Mouse (Mus musculus): Measurements from ENCODE around the gene Fam50b. TPM values are rescaled to one million over a fixed set of nuclear protein-coding genes. Genes with fewer than 3 reads are reported as not detected.

The Fam50b gene
- polyA plus RNA-seq, 1 experiment, result not detected

GRCm38 (mm10) chr13:34733780-34734179 is 870 bp upstream of the Fam50b start:
- no peak for DNase-seq (ENCODE audit: low read depth, low spot score)
- WGBS, result 28% methylated on average over 1 of the region's 1 CpGs

GRCm38 (mm10) chr13:34737968-34738698 is 3.5 kb downstream of the Fam50b start:
- 60% methylated on average over 7 of the region's 7 CpGs for WGBS
- no peak for DNase-seq (ENCODE audit: low read depth, low spot score)

DNA sequence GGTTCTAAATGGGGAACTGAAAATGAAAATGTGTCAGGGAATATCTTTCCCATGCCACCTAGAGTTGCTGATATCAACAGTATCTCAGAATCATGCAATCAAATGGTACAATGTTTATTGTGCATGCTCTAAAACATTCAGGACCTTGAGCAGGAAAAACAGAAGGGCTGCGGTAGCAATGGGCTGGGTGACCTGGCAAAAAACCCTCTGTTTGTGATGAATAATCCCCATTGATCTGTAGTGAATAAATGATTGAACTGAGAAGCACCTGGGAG is 4.0 kb downstream of the Fam50b start:
- whole genome bisulfite sequencing, result 22% methylated on average over 1 of the region's 1 CpGs

DNA sequence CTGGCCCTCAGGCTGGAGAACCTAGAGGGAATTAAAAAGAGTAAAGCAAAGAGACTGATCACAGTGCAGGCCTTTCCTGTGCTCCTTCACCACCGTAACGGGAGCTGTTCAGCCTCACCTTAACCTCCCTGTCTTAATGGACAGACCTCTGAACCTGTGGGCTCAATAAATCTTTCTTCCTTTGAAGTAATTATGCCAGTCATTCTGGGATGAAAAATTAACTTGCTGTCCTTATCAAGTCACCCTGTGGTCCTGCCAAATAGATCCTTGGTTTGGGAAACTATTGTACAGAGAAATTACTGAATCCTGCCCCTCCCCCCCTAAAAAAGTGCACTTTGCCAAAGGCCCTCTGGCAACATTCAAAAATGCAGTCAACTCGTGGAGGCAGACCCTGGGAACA is 4.4 kb downstream of the Fam50b start:
- 29% methylated on average over 3 of the region's 3 CpGs for WGBS
- no peak for DNase-seq (ENCODE audit: low read depth, low spot score)

More for the DNA sequence above, 4.0 kb downstream of the Fam50b start:
- no peak for DNase-seq (ENCODE audit: low read depth, low spot score)

DNA sequence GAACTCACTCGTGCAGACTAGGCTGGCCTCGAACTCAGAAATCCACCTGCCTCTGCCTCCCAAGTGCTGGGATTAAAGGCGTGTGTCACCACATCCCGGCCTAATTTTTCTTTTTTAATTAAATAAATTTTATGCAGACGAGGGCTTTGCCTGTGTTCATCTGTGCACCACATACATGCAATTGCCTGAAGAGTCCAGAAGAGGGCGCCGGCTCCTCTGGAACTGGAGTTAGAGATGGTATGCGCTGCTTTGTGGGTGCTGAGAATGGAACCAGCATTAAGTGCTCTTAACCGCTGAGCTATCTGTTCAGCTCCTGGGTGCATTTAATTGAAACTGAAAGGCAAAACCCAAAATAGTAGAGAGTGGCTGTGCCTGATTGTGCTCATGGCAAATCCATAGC is 6.6 kb downstream of the Fam50b start:
- WGBS, result 90% methylated on average over 9 of the region's 9 CpGs
- DNase-seq (ENCODE audit: low read depth, low spot score), result no peak

DNA sequence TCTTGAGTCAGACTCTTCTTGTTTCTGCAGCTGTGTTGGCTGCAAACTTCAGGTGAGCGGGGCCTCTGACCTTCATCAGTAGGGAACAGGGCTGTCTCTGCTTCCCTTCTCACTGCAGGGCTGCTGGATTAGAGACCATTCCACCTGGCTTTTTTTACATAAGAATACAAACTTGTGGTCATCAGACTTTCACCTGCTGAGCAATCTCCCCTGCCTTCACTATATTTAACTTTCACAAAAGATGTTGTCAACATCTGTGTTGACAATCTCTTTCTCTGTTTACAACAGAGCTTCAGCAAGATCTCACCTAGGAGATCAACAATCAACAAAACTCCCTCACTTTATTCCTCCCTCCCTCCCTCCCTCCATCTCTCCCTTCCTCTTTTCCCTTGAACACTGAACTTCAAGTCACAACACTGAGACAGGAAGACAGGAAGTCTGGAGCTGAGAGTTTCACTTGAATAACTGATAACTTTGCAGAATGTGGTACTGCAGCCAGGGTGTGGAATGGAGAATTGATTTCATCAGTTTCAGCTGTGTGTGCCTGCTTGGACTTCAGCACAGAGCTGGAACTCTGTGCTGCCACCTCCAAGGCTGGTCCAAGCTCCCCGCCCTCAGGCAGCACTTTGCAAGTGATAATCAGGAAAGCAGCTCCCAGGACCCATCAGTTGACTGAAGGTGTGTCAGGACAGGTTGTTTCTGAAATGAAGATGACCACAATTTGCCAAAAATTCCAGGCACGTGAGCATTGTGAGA is 7.3 kb downstream of the Fam50b start:
- 57% methylated on average over 3 of the region's 3 CpGs for WGBS
- no peak for DNase-seq (ENCODE audit: low read depth, low spot score)

DNA sequence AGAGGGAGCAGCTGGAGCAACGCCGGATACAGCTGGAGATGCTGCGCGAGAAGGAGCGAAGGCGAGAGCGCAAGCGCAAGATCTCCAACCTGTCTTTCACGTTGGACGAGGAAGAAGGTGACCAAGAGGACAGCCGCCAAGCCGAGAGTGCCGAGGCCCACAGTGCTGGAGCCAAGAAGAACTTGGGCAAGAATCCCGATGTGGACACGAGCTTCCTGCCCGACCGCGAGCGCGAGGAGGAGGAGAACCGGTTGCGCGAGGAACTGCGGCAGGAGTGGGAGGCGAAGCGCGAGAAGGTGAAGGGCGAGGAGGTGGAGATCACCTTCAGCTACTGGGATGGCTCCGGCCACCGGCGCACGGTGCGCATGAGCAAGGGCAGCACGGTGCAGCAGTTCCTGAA is 12.2 kb downstream of the Fam50b start:
- 88% methylated on average over 34 of the region's 34 CpGs for WGBS

DNA sequence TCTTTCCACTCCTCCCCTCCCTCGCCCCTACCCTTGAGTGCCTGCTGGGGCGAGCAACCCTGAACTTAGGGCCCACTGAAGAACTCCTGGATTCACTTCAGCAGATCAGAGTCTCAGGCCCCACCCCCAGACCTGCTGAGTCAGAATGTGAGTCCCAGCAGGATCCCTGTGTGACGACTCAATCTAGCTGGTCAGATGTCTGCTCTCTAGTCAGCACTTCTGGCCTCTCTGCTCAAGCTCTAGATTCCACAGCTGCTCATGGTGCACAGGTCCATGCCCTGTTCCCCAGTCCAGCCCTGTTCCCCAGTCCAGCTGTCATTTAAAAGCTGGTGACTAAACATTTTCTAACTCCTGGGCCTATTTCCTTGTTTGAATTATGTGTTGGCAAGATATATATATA is 13.9 kb downstream of the Fam50b start:
- WGBS, result 57% methylated on average over 3 of the region's 3 CpGs
- DNase-seq (ENCODE audit: low read depth, low spot score), result no peak

More for the DNA sequence above, 12.2 kb downstream of the Fam50b start:
- no peak for DNase-seq (ENCODE audit: low read depth, low spot score)

DNA sequence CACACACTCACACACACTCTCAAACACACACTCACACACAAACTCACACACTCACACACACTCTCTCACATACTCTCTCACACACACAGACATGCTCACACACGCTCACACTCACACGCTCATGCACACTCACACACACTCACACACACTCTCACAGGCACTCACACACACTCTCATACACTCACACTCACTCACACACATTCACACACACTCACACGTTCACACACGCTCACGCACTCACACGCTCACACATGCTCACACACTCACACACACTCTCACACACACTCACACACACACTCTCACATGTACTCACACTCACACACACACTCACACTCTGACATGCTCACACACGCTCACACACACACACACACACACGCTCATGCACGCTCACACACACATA is 24.6 kb downstream of the Fam50b start:
- 94% methylated on average over 9 of the region's 9 CpGs for WGBS
- DNase-seq (ENCODE audit: low read depth, low spot score), result no peak

GRCm38 (mm10) chr13:34760518-34761287 is 26.1 kb downstream of the Fam50b start:
- DNase-seq (ENCODE audit: low read depth, low spot score), result no peak
- 28% methylated on average over 7 of the region's 7 CpGs for WGBS

GRCm38 (mm10) chr13:34762136-34762535 is 27.5 kb downstream of the Fam50b start:
- no peak for DNase-seq (ENCODE audit: low read depth, low spot score)
- WGBS, result 36% methylated on average over 5 of the region's 5 CpGs

DNA sequence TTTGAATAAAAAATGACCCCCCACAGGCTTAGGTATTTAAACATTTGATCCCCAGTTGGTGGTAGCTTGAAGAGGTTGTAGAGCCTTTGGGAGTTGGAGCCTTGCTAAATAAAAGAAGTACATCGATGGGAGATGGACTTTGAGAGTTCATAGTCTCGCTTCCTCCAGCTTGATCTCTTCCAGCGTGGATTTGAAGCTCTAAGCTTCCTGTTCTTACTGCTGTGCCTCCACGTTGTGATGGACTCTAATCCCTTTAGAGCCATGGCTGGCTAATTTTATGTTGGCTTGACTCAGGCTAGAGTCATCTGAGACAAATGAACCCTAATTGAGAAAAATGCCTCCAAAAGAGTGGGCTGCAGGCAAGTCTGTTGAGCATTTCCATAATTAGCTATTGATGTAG is 28.2 kb downstream of the Fam50b start:
- WGBS, result 52% methylated on average over 4 of the region's 4 CpGs
- no peak for DNase-seq (ENCODE audit: low read depth, low spot score)

- DNase-seq (ENCODE audit: low read depth, low spot score), result no peak
- 47% methylated on average over 5 of the region's 5 CpGs for WGBS
Measured at GRCm38 (mm10) chr13:34765269-34765668, 30.6 kb downstream of the Fam50b start.

DNA sequence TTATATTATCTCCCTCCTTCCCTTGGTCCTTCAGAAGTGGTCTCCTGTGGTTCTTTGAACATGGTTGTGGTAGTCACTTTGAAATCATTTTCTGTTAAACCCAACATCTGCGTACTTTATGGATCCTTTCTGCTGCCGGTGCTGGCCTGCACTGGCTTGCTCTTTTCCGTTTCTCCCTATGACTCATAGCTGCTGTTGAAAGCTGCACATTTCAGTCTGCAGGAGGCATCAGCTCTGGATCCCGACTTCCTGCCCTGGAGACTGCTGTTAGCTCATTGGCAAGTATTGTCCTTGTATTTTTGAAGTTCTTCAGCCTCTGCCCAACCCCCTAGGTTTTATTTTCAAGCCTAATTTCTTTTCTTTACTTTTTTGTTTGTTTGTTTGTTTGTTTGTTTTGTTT is 31.9 kb downstream of the Fam50b start:
- DNase-seq (ENCODE audit: low read depth, low spot score), result no peak
- 55% methylated on average over 4 of the region's 4 CpGs for WGBS

DNA sequence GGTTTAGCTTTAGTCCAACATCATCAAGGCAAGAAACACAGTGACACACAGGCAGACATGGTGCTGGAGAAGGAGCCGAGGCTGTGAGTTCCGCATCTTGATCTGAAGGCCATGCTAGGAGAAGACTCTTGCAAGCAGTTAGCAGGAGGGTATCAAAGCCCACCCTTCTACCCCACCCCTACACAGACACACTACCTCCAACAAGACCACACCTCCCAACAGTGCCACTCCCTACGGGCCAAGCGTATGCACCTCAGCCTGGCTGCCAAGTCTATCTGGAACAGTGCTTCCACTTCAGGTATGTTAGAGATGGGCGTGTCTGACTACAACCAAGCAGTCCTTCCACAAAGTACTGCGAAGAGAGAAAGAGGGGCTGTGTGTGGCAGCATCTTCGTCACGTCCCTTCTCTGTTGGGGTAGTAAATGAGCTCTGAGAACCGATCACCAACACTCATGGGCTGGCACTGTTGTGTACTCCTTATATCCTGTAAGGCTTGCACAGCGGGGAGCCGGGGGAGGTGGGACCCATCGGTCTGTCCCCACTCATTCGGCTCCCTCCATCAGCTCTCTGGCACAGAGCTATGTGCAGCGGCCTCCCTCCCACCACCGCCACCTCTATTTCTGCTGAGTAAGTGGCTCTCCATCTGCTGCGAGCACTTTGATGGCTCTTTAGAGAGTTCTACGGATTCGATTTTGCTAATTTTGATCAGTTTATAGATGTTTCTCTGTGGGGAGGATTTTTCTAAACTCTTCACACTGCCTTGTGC is 33.1 kb downstream of the Fam50b start:
- 82% methylated on average over 18 of the region's 18 CpGs for WGBS

DNA sequence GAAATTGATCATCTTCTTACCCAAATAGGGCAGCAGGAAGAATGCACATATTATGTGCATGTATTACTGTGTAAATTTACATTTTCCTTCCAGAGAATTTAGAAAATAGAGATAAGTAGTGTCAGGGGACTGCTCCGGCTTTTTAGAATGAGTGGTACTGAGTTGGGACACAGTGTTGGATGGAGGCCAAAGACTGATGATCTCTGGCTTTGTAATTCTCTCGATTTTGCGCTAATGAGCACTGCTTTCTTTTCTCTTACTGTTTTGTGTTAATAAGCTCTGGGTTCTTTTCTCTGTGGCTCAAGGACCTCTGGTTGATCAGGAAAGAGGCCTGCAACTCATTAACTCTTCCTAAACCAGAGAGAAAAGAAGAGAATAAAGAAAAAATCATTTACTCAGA is 42.1 kb downstream of the Fam50b start:
- WGBS, result 85% methylated on average over 3 of the region's 3 CpGs
- DNase-seq (ENCODE audit: low read depth, low spot score), result no peak

More for the DNA sequence above, 33.1 kb downstream of the Fam50b start:
- no peak for DNase-seq (ENCODE audit: low read depth, low spot score)

GRCm38 (mm10) chr13:34780856-34781610 is 46.4 kb downstream of the Fam50b start:
- WGBS, result 54% methylated on average over 7 of the region's 7 CpGs
- DNase-seq (ENCODE audit: low read depth, low spot score), result no peak

GRCm38 (mm10) chr13:34781611-34782009 is 47.0 kb downstream of the Fam50b start:
- DNase-seq (ENCODE audit: low read depth, low spot score), result no peak
- 71% methylated on average over 4 of the region's 4 CpGs for WGBS

GRCm38 (mm10) chr13:34784818-34785217 is 50.2 kb downstream of the Fam50b start:
- DNase-seq (ENCODE audit: low read depth, low spot score), result no peak
- 65% methylated on average over 8 of the region's 8 CpGs for WGBS

Measured in large intestine, adult 2 months (tissue).